Mouse (Mus musculus) MEL (cell line): Measurements from ENCODE around the gene Tbc1d2b. TPM values are rescaled to one million over a fixed set of nuclear protein-coding genes. Genes with fewer than 3 reads are reported as not detected.

Experiments used
- DNase-seq: peaks from one replicate; pipeline ENCODE4 v3.0.0; 2011; ENCODE audit warnings: low read depth, low spot score
- H3K27ac ChIP-seq: 2 replicates; pipeline ENCODE4 v1.5.1; 2012; ENCODE audit warnings: low read depth, mild to moderate bottlenecking, control low read depth, low read length, moderate library complexity; ENCODE audit not compliant: control insufficient read depth
- H3K27me3 ChIP-seq, 2 experiments: fragments of 150-350 bp in 1 of 2; sonication (generic) in 1 of 2; 2 replicates each; pipeline ENCODE4 v1.6.1; 2012; ENCODE audit warnings: low read length in 2 of 2, mild to moderate bottlenecking in 2 of 2, improper control_type of control experiment in 1 of 2, moderate library complexity in 1 of 2; ENCODE audit not compliant: insufficient read depth in 2 of 2, control insufficient read depth in 1 of 2
- H3K36me3 ChIP-seq, 2 experiments: 2 replicates each; pipeline ENCODE4 v1.6.1; 2012 to 2014; ENCODE audit warnings: low read length in 2 of 2, improper control_type of control experiment in 1 of 2, inconsistent platforms in 1 of 2, mild to moderate bottlenecking in 1 of 2; ENCODE audit not compliant: insufficient read depth in 2 of 2, control insufficient read depth in 1 of 2
- H3K4me1 ChIP-seq, 2 experiments: fragments of 150-350 bp in 1 of 2; sonication (generic) in 1 of 2; 2 replicates each; pipeline ENCODE4 v1.6.1; 2012; ENCODE audit warnings: low read length in 2 of 2, improper control_type of control experiment in 1 of 2, mild to moderate bottlenecking in 1 of 2; ENCODE audit not compliant: insufficient read depth in 2 of 2, control insufficient read depth in 1 of 2
- H3K4me3 ChIP-seq, 2 experiments: fragments of 150-350 bp in 1 of 2; sonication (generic) in 1 of 2; 2 replicates each; pipeline ENCODE4 v1.5.1; 2012; ENCODE audit warnings: low read depth in 2 of 2, low read length in 2 of 2, mild to moderate bottlenecking in 2 of 2, moderate library complexity in 2 of 2, control low read depth in 1 of 2, improper control_type of control experiment in 1 of 2; ENCODE audit not compliant: control insufficient read depth in 1 of 2, insufficient read depth in 1 of 2
- H3K79me2 ChIP-seq: 2 replicates; pipeline ENCODE4 v1.6.1; 2012; ENCODE audit warnings: mild to moderate bottlenecking, low read length, moderate library complexity; ENCODE audit not compliant: control insufficient read depth, poor library complexity, insufficient read depth
- H3K9ac ChIP-seq: 2 replicates; pipeline ENCODE4 v1.6.1; 2012; ENCODE audit warnings: low read depth, mild to moderate bottlenecking, control low read depth, low read length, moderate library complexity; ENCODE audit not compliant: control insufficient read depth, poor library complexity, severe bottlenecking
- H3K9me3 ChIP-seq: fragments of 150-350 bp; sonication (generic); replicated peaks from 2 replicates; pipeline ENCODE4 v1.6.1; 2012; ENCODE audit warnings: mild to moderate bottlenecking, low read length, improper control_type of control experiment, moderate library complexity; ENCODE audit not compliant: insufficient read depth
- BHLHE40 ChIP-seq: IDR thresholded peaks from 2 replicates; pipeline ENCODE4 v1.6.1; 2012; ENCODE audit warnings: low read depth, mild to moderate bottlenecking, inconsistent platforms, low read length, improper control_type of control experiment, borderline replicate concordance
- CHD1 ChIP-seq: IDR thresholded peaks from 2 replicates; pipeline ENCODE4 v1.6.1; 2012; ENCODE audit warnings: low read depth, mild to moderate bottlenecking, inconsistent platforms, low read length, improper control_type of control experiment
- CHD2 ChIP-seq: IDR thresholded peaks from 2 replicates; pipeline ENCODE4 v1.6.1; 2011; ENCODE audit warnings: low read length, improper control_type of control experiment
- CTCF ChIP-seq, 3 experiments: IDR thresholded peaks in 2 of 3; conservative IDR thresholded peaks in 1 of 3; 2 replicates each; pipeline ENCODE4 v1.5.1; 2011 to 2012; ENCODE audit warnings: low read length in 3 of 3, low read depth in 2 of 3, mild to moderate bottlenecking in 2 of 3, improper control_type of control experiment in 1 of 3, inconsistent platforms in 1 of 3, mixed read lengths in 1 of 3, moderate library complexity in 1 of 3; ENCODE audit not compliant: control insufficient read depth in 1 of 3, insufficient read depth in 1 of 3, poor library complexity in 1 of 3, severe bottlenecking in 1 of 3
- GABPA ChIP-seq: IDR thresholded peaks from 2 replicates; pipeline ENCODE4 v1.6.1; 2012; ENCODE audit warnings: low read depth, mild to moderate bottlenecking, inconsistent platforms, low read length, improper control_type of control experiment, moderate library complexity
- GATA1 ChIP-seq: IDR thresholded peaks from 2 replicates; pipeline ENCODE4 v1.6.1; 2011; ENCODE audit warnings: low read depth, low read length, improper control_type of control experiment
- HCFC1 ChIP-seq: IDR thresholded peaks from 2 replicates; pipeline ENCODE4 v1.6.1; 2012; ENCODE audit warnings: low read depth, mild to moderate bottlenecking, inconsistent platforms, low read length, improper control_type of control experiment, moderate library complexity
- JUND ChIP-seq: IDR thresholded peaks from 2 replicates; pipeline ENCODE4 v1.6.1; 2011; ENCODE audit warnings: low read depth, mild to moderate bottlenecking, improper control_type of control experiment, low read length
- MAFK ChIP-seq: IDR thresholded peaks from 2 replicates; pipeline ENCODE4 v1.6.1; 2011; ENCODE audit warnings: low read depth, mild to moderate bottlenecking, low read length, improper control_type of control experiment, borderline replicate concordance
- MAX ChIP-seq: IDR thresholded peaks from 2 replicates; pipeline ENCODE4 v1.6.1; 2011; ENCODE audit warnings: low read length, improper control_type of control experiment
- MAZ ChIP-seq: IDR thresholded peaks from 2 replicates; pipeline ENCODE4 v1.6.1; 2012; ENCODE audit warnings: low read depth, mild to moderate bottlenecking, inconsistent platforms, low read length, improper control_type of control experiment
- MXI1 ChIP-seq: IDR thresholded peaks from 2 replicates; pipeline ENCODE4 v1.6.1; 2011; ENCODE audit warnings: mild to moderate bottlenecking, low read depth, low read length, improper control_type of control experiment
- MYB ChIP-seq: IDR thresholded peaks from 2 replicates; pipeline ENCODE4 v1.6.1; 2011; ENCODE audit warnings: mild to moderate bottlenecking, low read depth, low read length, improper control_type of control experiment
- NELFE ChIP-seq: IDR thresholded peaks from 2 replicates; pipeline ENCODE4 v1.6.1; 2011; ENCODE audit warnings: low read depth, low read length, improper control_type of control experiment
- POLR2AphosphoS2 ChIP-seq: IDR thresholded peaks from 2 replicates; pipeline ENCODE4 v1.6.1; 2011; ENCODE audit warnings: low read length, improper control_type of control experiment
- POLR2AphosphoS5 ChIP-seq: IDR thresholded peaks from 2 replicates; pipeline ENCODE4 v1.6.1; 2012; ENCODE audit warnings: low read depth, borderline replicate concordance, mild to moderate bottlenecking, inconsistent platforms, low read length, moderate library complexity, mixed read lengths
- RAD21 ChIP-seq: IDR thresholded peaks from 2 replicates; pipeline ENCODE4 v1.6.1; 2011; ENCODE audit warnings: mild to moderate bottlenecking, low read depth, low read length, improper control_type of control experiment
- RCOR1 ChIP-seq: IDR thresholded peaks from 2 replicates; pipeline ENCODE4 v1.6.1; 2012; ENCODE audit warnings: low read depth, mild to moderate bottlenecking, inconsistent platforms, low read length, improper control_type of control experiment
- SMC3 ChIP-seq: IDR thresholded peaks from 2 replicates; pipeline ENCODE4 v1.6.1; 2011; ENCODE audit warnings: low read depth, low read length, improper control_type of control experiment
- UBTF ChIP-seq: IDR thresholded peaks from 2 replicates; pipeline ENCODE4 v1.6.1; 2012; ENCODE audit warnings: low read depth, mild to moderate bottlenecking, inconsistent platforms, low read length, improper control_type of control experiment, moderate library complexity, borderline replicate concordance; ENCODE audit not compliant: insufficient read depth
- USF1 ChIP-seq: IDR thresholded peaks from 2 replicates; pipeline ENCODE4 v1.6.1; 2014; ENCODE audit warnings: low read depth, mild to moderate bottlenecking, inconsistent platforms, low read length, improper control_type of control experiment, moderate library complexity
- USF2 ChIP-seq, 2 experiments: IDR thresholded peaks; 2 replicates each; pipeline ENCODE4 v1.6.1; 2011 to 2012; ENCODE audit warnings: improper control_type of control experiment in 2 of 2, low read length in 2 of 2, borderline replicate concordance in 1 of 2, inconsistent platforms in 1 of 2, low read depth in 1 of 2, mild to moderate bottlenecking in 1 of 2; ENCODE audit not compliant: insufficient read depth in 1 of 2
- ZC3H11A ChIP-seq: IDR thresholded peaks from 2 replicates; pipeline ENCODE4 v1.6.1; 2012; ENCODE audit warnings: low read depth, mild to moderate bottlenecking, inconsistent platforms, low read length, improper control_type of control experiment
- ZMIZ1 ChIP-seq: IDR thresholded peaks from 2 replicates; pipeline ENCODE4 v1.6.1; 2012; ENCODE audit warnings: low read depth, mild to moderate bottlenecking, inconsistent platforms, low read length, improper control_type of control experiment, moderate library complexity
- ZNF384 ChIP-seq: IDR thresholded peaks from 2 replicates; pipeline ENCODE4 v1.6.1; 2012; ENCODE audit warnings: low read depth, mild to moderate bottlenecking, inconsistent platforms, low read length, improper control_type of control experiment
- polyA plus RNA-seq, 2 experiments: library from polyadenylated mRNA; stranded (reverse) in 1 of 2; unstranded in 1 of 2; fragments of >175 nt in 1 of 2; fragments of >200 nt in 1 of 2; gene quantifications; 2 replicates each; pipeline versions ENCODE4 v1.2.1 to v1.2.4; 2012; ENCODE audit warnings: low replicate concordance in 2 of 2, low read depth in 1 of 2; ENCODE audit not compliant: insufficient read length in 2 of 2, insufficient read depth in 1 of 2, missing spikeins in 1 of 2
- total RNA-seq: library from RNA; depleted of rRNA; stranded (reverse); fragments of 300-350 nt; gene quantifications from 2 replicates; pipeline ENCODE4 v1.2.3, GENCODE M21; 2012

Gene Tbc1d2b
- total and polyA plus RNA-seq, 3 experiments, result 7.1 to 12.6 TPM; not detected in 1

- H3K4me1 ChIP-seq, result no peaks in the 10 kb centered on the region
- no peak overlapping the region for H3K9ac ChIP-seq
- no peak for TF ChIP-seq MXI1
- no peak for TF ChIP-seq RAD21
- TF ChIP-seq GATA1, result no peak
- TF ChIP-seq NELFE, result no peak
- no peak for TF ChIP-seq GABPA
- TF ChIP-seq RCOR1, result no peak
- TF ChIP-seq CTCF (IDR thresholded peaks at IDR 0.05 in 2 of 3, conservative IDR thresholded peaks at IDR 0.05 in 1 of 3; ENCODE audit: control insufficient read depth in 1 of 3, insufficient read depth in 1 of 3, low read depth in 2 of 3, low read length in 3 of 3, poor library complexity in 1 of 3, severe bottlenecking in 1 of 3), result no peak
- no peak for TF ChIP-seq ZC3H11A
- no peak for TF ChIP-seq BHLHE40
- no peak for TF ChIP-seq CHD2
- TF ChIP-seq MYB, result no peak
- TF ChIP-seq ZMIZ1, result no peak
- TF ChIP-seq JUND, result no peak
- no peak for TF ChIP-seq ZNF384
- TF ChIP-seq USF1, result no peak
- no peak for TF ChIP-seq CHD1
- H3K79me2 ChIP-seq, result no peaks in the 10 kb centered on the region
- no peaks in the 10 kb centered on the region for H3K9me3 ChIP-seq
- H3K4me3 ChIP-seq, result no peak overlapping the region
- H3K27me3 ChIP-seq, result no peaks in the 10 kb centered on the region
- DNase-seq, result no peak
- H3K36me3 ChIP-seq, result no peaks in the 10 kb centered on the region
- no peak overlapping the region for H3K27ac ChIP-seq
Observed at GRCm38 (mm10) chr9:90172528-90173321, 97.9 kb downstream of the Tbc1d2b start.

GRCm38 (mm10) chr9:90171421-90171820 is 99.2 kb downstream of the Tbc1d2b start:
- Histone ChIP-seq H3K27ac (no peak overlapping the region), H3K9me3 (no peaks in the 10 kb centered on the region), H3K9ac (no peak overlapping the region), H3K4me3 (no peak overlapping the region), H3K36me3 (no peaks in the 10 kb centered on the region), H3K4me1 (no peaks in the 10 kb centered on the region), H3K79me2 (no peaks in the 10 kb centered on the region), H3K27me3 (no peaks in the 10 kb centered on the region)
- TF ChIP-seq ZMIZ1 (no peak), MAZ (no peak), POLR2AphosphoS2 (no peak), BHLHE40 (no peak), GATA1 (no peak), POLR2AphosphoS5 (no peak), SMC3 (no peak), USF1 (no peak), HCFC1 (no peak), MAFK (no peak), MAX (no peak), USF2 (IDR thresholded peaks at IDR 0.05; ENCODE audit: borderline replicate concordance in 1 of 2, insufficient read depth in 1 of 2, low read depth in 1 of 2, low read length in 2 of 2) (no peak), UBTF (no peak)
- DNase-seq, result no peak
